Mouse (Mus musculus) spleen, adult 2 months (tissue): Measurements from ENCODE around the gene Tbx6.

ENCODE experiments used
- CTCF ChIP-seq: fragments of 200-500 bp; IDR thresholded peaks from 2 replicates; pipeline ENCODE4 v1.5.1; 2011; ENCODE audit warnings: mild to moderate bottlenecking, inconsistent platforms; ENCODE audit not compliant: insufficient read depth, insufficient read length, insufficient replicate concordance; ENCODE audit errors: extremely low read depth
- POLR2A ChIP-seq: fragments of 200-500 bp; IDR thresholded peaks from 2 replicates; pipeline ENCODE4 v1.6.1; 2011; ENCODE audit warnings: low read depth, low read length, inconsistent platforms

DNA sequence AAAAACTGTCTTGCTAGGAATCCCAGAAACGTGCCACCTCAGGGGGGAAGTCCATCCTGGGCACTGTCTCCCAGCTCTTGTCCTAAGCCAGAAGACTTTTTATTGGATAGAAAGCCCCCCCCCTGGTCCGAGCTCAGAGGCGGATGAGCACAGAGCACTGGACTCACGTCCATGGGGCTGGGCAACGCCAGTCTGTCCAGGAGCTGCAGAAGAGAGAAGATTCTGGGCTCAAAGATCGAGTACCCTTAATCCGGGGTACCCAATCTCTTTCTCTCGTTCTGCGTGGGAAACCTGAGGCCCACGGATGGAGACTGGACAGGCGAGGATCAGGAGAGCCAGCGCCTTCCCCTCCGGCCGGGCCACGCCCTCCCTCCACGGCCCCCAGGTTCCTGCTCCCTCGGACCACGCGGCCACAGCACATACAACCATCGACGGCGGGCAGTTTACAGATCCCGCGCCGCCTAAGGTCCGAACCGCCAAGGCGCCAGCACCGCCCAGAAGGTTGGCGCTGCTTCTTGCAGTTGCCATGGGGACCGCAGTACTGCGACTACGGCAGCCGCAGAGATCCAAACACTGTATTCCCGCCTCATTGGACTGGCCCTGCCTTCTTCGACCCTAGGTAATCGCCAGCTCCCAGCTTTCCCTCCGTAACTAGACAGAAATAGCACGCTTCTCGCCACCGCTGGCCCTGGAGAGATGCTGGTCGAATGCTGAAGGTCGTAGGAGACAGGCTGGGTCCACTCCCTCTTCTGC, 27.6 kb downstream of the Tbx6 start:
- TF ChIP-seq CTCF (no peak), POLR2A (no peak)
